Mouse (Mus musculus) erythroblast, embryonic 14.5 days (primary cell): ENCODE measurements around the gene Grn.

Source experiments
- GATA1 ChIP-seq: IDR thresholded peaks from 2 replicates; pipeline ENCODE4 v1.6.1; 2012; ENCODE audit warnings: low read length, inconsistent platforms, mixed read lengths
- TAL1 ChIP-seq: IDR thresholded peaks from 3 replicates; pipeline ENCODE4 v1.6.1; 2012; ENCODE audit warnings: low read length, inconsistent platforms, mixed read lengths

DNA sequence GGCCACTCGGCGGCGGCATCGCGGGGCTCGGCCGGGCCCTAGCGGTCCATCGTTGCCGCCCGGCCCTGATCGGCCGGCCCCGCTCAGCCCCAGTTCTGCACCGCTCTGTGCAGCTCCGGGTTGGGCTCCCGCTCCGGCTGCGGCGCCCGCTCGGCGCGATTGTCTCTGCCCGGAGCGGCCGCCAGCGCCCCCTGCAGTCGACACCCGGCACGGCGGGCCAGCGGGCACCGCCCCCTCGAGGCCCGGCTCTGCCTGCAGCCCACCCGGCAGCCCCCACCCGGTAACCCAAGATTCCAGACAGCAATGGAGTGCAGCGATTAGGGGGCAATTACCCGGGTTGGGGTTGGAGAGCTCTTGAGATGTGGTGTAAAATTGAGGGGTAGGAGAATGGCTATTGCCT is 17.4 kb downstream of the Grn start, which contains the start of gene Fam171a2:
- TF ChIP-seq GATA1 (no peak), TAL1 (no peak)
